Mouse (Mus musculus) spleen, postnatal 4 days (tissue): ENCODE data around the gene Wdr44.
"Not testable (repeated sequence)": the region's sequence is repeated elsewhere in the genome, so short reads cannot be mapped to it uniquely, and the experiment has no call there.

Experiments
- DNase-seq, 2 experiments: peaks; one replicate each; pipeline ENCODE4 v3.0.0; 2022; ENCODE audit warnings: low spot score in 2 of 2

Wdr44 gene

GRCm38 (mm10) chrX:23692722-23693442 is at the start of gene Wdr44:
Gene Wdr44, plus strand, starts transcription at chrX:23693051.
- peak; percentile 94 to 96 for DNase-seq

- DNase-seq: no peak
Measured at GRCm38 (mm10) chrX:23648371-23648770, 44.5 kb upstream of the Wdr44 start.

- no peak for DNase-seq
Measured at GRCm38 (mm10) chrX:23662216-23662615, 30.6 kb upstream of the Wdr44 start.

- no peak for DNase-seq
Measured at GRCm38 (mm10) chrX:23673193-23673592, 19.7 kb upstream of the Wdr44 start.

- DNase-seq: no peak
Measured at GRCm38 (mm10) chrX:23675450-23675849, 17.4 kb upstream of the Wdr44 start.

- no peak for DNase-seq
Measured at GRCm38 (mm10) chrX:23676583-23676982, 16.3 kb upstream of the Wdr44 start.

- DNase-seq: no peak
Measured at GRCm38 (mm10) chrX:23677511-23677910, 15.3 kb upstream of the Wdr44 start.

- no peak for DNase-seq
Measured at GRCm38 (mm10) chrX:23692336-23692721, 522 bp upstream of the Wdr44 start.

GRCm38 (mm10) chrX:23693443-23694400 is 871 bp downstream of the Wdr44 start:
- no peak for DNase-seq

GRCm38 (mm10) chrX:23694588-23694987 is 1.7 kb downstream of the Wdr44 start:
- DNase-seq: no peak

- no peak for DNase-seq
Measured at GRCm38 (mm10) chrX:23695109-23695508, 2.3 kb downstream of the Wdr44 start.

GRCm38 (mm10) chrX:23697346-23697745 is 4.5 kb downstream of the Wdr44 start:
- no peak for DNase-seq

GRCm38 (mm10) chrX:23699023-23699422 is 6.2 kb downstream of the Wdr44 start:
- DNase-seq: no peak

GRCm38 (mm10) chrX:23717247-23717646 is 24.4 kb downstream of the Wdr44 start:
- no peak for DNase-seq

GRCm38 (mm10) chrX:23727463-23727862 is 34.6 kb downstream of the Wdr44 start:
- no peak for DNase-seq

GRCm38 (mm10) chrX:23754671-23755070 is 61.8 kb downstream of the Wdr44 start:
- no peak for DNase-seq

GRCm38 (mm10) chrX:23767849-23768248 is 75.0 kb downstream of the Wdr44 start:
- DNase-seq: no peak

GRCm38 (mm10) chrX:23807125-23807524 is 114.3 kb downstream of the Wdr44 start:
- no peak for DNase-seq

GRCm38 (mm10) chrX:23810365-23810764 is 117.5 kb downstream of the Wdr44 start:
- no peak for DNase-seq

- DNase-seq: not testable (repeated sequence)
Measured at GRCm38 (mm10) chrX:23813287-23813686, 120.4 kb downstream of the Wdr44 start.

- DNase-seq: not testable (repeated sequence)
Measured at GRCm38 (mm10) chrX:23822885-23823284, 130.0 kb downstream of the Wdr44 start.

- DNase-seq: no peak
Measured at GRCm38 (mm10) chrX:23823398-23824023, 130.7 kb downstream of the Wdr44 start.
